Mouse (Mus musculus) right cerebral cortex, adult 18-20 months (tissue): ENCODE measurements around the gene Uba7.

Experiments
- DNase-seq: peaks from one replicate; pipeline ENCODE4 v3.0.0; 2022; ENCODE audit warnings: mixed read lengths

Uba7 gene

DNA sequence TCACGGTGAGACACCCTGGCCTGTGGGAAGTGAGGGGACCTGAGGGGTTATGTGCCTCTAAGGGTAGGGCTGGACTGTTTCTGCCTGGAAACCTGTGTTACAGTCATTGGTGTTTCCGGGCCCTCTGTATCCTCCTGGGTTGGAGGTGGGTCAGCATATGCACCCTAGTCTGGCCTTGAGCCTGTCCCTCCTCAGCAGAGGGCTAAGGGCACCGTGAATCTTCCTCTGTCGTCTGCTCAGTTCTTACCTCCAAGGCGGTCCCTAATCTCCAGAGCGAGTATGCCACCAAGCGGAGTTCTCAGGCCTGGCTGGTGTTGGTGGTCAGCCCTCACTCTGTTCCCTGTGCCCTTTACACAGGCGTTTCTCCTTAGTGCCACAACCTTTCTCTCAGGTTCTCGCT, 12.4 kb upstream of the Uba7 start:
- DNase-seq = no peak

GRCm38 (mm10) chr9:107963700-107964099, 11.6 kb upstream of the Uba7 start:
- peak; percentile 69 for DNase-seq

DNA sequence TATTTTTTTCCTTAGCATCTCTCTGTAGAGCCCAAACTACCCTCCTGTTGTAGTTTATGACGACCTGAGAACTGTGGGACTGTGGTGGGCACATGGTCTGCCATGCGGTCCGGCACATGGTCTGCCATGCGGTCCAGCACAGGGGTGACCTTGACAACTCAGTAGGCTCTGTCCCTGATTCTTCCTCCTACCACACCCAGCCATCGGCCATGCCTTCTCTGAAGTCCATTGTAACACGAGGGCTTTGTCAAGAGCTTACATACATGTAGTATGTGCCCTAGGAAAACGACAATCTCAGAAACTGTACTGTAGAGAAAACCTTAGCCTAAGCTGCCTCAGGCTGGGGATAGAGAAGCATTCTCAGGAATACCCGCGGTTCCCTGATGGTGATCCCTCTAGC, 10.6 kb upstream of the Uba7 start:
- DNase-seq = no peak

DNA sequence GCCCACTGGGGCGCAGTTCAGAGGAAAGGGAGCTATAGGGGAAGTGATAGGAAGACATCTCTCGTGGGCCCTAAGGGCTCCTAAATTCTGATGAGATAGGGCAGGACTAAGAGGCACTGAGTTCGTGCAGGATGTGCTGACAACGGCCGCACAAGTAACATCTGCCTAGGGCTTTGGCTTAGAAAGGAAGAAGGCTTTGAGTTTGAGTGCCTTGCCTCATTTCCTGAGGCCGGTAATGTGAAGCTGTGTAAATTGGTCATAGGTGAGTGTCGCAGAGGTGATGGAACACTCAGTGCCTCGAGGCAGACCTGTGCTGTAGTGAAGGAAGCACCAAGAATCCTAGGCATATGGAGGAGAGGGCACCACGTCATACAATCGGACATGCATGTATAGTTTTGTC, 8.6 kb upstream of the Uba7 start:
- no peak for DNase-seq

DNA sequence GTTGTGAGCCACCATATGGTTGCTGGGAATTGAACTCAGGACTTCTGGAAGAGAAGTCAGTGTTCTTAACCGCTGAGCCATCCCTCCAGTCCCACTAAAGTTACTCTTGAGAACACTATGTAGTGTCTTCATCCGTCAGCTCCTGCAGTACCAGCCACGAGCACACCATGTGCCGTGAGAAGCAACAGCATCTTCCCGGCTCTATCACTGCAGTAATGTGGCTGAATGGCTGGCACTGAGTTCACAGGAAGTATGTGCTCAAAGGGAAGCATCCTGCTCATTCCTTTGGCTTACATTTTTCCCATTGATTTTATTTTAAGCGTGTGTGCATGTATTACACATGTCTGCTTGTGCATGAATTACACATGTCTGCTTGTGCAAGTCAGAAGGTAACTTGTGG, 7.9 kb upstream of the Uba7 start:
- no peak for DNase-seq

- DNase-seq = no peak
Measured at GRCm38 (mm10) chr9:107968531-107968930, 6.8 kb upstream of the Uba7 start.

DNA sequence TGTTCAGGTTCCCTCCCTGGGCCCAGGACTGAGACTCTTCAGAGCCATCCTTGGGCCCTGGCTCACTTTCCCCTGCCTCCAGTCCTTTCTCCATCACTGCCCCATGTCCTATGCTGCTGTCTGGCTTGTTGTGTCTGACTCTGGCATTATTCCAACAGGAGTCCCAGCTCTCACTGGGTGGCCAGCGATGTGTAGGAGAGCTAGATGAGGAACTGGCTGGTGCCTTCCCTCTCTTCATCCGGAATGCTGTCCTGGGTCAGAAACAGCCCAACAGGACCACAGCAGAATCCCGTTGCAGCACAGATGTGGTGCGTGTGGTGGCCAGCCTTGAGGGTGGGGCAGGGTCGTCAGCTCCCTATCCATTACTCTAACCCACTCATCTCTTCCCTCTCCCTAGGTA, 5.0 kb upstream of the Uba7 start:
- DNase-seq = no peak

- DNase-seq = no peak
Measured at GRCm38 (mm10) chr9:107971690-107972541, 3.4 kb upstream of the Uba7 start.

- DNase-seq = no peak
Measured at GRCm38 (mm10) chr9:107974491-107975171, 674 bp upstream of the Uba7 start.

DNA sequence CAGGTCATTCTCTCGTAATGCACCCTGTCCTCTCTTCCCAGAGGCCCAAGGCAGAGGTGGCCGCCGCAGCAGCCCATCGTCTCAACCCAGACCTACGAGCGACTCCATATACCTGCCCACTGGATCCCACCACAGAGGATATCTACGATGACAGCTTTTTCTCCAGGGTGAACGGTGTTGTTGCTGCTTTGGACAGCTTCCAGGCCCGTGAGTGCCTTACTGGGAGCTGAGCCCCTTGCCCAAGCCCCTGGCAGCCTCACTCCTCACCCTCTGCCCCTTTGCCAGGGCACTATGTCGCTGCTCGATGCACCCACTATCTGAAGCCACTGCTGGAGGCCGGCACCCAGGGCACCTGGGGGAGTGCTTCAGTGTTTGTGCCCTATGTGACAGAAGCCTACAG, 3.5 kb downstream of the Uba7 start:
- no peak for DNase-seq

- DNase-seq = peak; percentile 64
Measured at GRCm38 (mm10) chr9:107981684-107982605, 6.6 kb downstream of the Uba7 start.

DNA sequence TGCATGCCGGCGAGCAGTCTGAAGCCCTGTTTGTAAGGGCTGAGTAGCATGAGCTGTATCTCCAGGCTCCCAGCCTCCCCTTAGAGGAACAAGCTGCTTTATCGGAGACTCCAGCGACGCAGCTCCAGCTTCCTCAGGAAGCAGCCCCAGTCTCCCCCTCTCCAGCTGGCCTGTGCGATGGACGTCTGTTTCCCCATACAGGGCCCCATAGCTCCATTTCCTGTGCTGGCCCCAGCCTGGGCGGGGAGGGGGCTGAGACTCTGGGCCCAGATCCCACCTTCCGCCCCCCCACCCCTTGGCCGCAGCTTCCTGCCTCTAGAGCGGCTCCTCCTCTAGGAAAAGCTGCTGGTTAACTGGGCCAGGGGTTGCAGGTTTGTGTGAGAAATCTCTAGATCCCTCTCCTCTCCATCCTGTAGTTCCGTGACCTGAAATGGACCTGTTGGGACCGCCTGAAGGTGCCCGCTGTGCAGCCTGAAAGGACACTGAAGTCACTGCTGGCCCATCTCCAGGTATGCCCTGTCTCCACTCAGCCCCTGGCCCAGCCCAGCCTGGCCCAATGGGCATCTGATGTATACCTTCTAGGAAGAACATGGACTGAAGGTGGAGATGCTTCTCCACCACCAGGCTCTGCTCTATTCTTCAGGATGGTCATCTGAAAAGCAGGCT, 7.5 kb downstream of the Uba7 start, which contains the start of gene Gm20661:
Gene Gm20661, plus strand, starts transcription at position 378 of the 666 bp plus-strand sequence.
- no peak for DNase-seq

GRCm38 (mm10) chr9:107983421-107983890, 8.2 kb downstream of the Uba7 start:
- peak; percentile 36 for DNase-seq

GRCm38 (mm10) chr9:107984052-107984753, 8.9 kb downstream of the Uba7 start:
- no peak for DNase-seq

DNA sequence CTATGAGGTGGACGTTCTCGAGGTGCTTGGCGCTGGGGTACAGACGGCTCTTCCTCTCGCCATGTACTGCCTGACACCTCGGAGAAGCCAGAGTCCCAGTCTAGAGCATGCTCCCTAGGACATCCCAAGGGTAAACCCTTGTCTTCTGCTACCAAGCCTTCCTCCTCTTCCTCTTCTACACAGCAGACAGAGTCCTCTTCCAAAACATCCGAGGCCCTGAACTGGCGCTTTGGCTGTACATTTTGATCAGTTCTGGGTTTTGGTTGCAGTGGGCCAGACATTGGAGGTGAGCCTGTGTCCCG, 9.4 kb downstream of the Uba7 start:
- DNase-seq = no peak

DNA sequence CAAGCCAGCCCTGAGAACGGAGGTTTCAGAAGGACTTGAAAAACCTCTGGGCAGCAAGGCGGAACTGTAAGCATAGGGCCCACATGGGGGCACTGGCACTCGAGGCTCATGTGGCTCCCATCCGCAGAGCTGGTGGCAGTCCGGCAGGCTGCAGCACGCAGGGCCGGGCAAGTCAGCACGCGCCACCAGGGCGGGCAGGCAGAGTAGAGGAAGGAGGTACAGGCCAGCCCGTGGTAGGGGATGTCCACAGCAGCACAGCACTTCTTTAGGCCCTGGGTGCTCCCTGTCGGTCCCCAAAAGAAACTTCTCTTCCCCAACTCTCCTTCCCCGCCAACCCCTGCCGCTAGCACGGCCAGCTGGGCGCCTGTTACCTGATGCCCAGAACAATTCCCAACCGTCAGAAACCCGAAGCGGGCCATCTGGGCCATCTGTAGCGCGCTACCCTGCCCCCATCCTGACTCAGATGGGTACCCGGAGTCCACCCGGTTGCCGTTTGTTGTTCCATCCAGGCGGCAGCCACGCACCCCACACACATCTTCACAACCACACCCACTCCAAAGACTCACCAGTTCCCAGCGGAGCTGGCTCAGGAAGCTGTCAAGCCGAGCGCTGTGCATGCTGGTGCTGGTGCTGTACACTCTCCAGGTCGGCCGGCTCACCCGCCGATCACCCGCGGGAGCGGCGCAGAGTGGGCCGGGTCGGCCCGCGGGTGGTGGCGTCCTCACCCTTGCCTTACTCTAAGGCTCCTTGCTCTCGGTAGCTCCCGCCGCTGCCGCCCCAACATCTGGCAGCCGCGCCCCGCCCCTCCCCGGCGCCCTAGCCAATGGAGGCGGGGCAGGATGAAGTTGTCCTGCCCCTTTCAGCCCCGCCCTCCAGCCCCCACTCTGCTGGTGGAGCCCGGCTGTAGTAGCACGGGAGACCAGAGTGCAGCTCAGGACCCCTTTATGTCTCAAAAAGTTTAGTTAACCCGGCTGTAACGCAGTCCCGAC, 10.1 kb downstream of the Uba7 start, which contains the start of gene Inka1:
Gene Inka1, minus strand, starts transcription at position 749 of the 989 bp plus-strand sequence.
- DNase-seq = peak; percentile 86

GRCm38 (mm10) chr9:107986376-107986775, 11.1 kb downstream of the Uba7 start:
- DNase-seq = peak; percentile 73

GRCm38 (mm10) chr9:107987950-107988349, 12.6 kb downstream of the Uba7 start:
- no peak for DNase-seq

DNA sequence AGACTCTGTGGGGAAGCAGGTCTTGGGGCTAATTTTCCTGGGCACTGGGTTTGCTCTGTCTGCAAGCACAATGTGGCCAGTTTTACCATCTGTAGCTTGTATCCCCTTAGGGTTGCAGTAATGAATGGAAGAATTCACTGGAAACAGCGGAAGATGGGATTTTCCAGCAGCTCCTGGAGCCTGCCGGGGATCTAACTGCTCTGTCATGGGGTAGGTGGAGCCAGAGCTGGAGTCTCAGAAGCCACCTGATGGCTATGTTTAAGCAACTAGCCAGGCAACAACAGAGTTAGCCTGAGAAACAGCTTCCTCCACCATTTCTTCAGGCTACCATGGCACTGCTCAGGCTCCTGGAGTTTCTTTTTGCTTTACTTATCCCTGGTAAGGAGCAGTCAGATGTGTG, 16.9 kb downstream of the Uba7 start, which contains the start of gene Cdhr4:
Gene Cdhr4, plus strand, starts transcription at position 301 of the 400 bp plus-strand sequence.
- no peak for DNase-seq

DNA sequence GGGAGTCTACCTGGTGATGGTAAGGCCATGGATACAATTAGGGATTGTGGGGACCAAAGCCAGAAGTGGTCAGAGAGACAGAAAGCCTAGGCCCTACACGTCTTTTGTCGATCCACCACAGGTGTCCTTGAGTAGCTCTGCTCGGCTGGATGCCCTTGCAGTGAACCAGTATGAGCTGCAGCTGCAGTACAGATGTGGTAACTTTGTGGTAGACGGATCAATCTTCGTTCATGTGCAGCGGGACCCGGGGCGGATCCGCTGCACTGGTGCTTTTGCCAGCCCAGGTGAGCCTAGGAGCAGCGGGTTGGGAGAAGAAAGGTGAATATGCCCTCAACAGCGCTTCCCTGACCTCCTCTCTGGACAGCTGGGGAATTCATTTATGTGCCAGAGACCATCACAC, 17.7 kb downstream of the Uba7 start:
- no peak for DNase-seq
